Mouse (Mus musculus) heart, embryonic 15.5 days (tissue): ENCODE results near the gene Blzf1. TPM values are rescaled to one million over a fixed set of nuclear protein-coding genes. Genes with fewer than 3 reads are reported as not detected.

Experiments
- ATAC-seq: fragments of 200-750 bp; cut with Nextera tagmentation; replicated peaks from 2 replicates; pipeline ENCODE4 v1.8.0; 2017; ENCODE audit warnings: low read depth, moderate TSS enrichment; ENCODE audit not compliant: insufficient number of reproducible peaks, insufficient read depth, low FRiP score
- H3K27ac ChIP-seq: fragments of 300-500 bp; sonication (generic); 2 replicates; pipeline ENCODE4 v1.5.1; 2015; ENCODE audit warnings: mild to moderate bottlenecking, inconsistent platforms
- H3K27me3 ChIP-seq: fragments of 300-500 bp; sonication (generic); 2 replicates; pipeline ENCODE4 v1.6.1; 2015; ENCODE audit warnings: inconsistent platforms
- H3K36me3 ChIP-seq: fragments of 300-500 bp; sonication (generic); 2 replicates; pipeline ENCODE4 v1.6.1; 2015; ENCODE audit warnings: mild to moderate bottlenecking, inconsistent platforms
- H3K4me1 ChIP-seq: fragments of 300-500 bp; sonication (generic); replicated peaks from 2 replicates; pipeline ENCODE4 v1.6.1; 2015; ENCODE audit warnings: inconsistent platforms
- H3K4me2 ChIP-seq: fragments of 300-500 bp; sonication (generic); 2 replicates; pipeline ENCODE4 v1.6.1; 2015; ENCODE audit warnings: inconsistent platforms, mild to moderate bottlenecking, moderate library complexity
- H3K4me3 ChIP-seq: fragments of 300-500 bp; sonication (generic); 2 replicates; pipeline ENCODE4 v1.5.1; 2015; ENCODE audit warnings: mild to moderate bottlenecking, inconsistent platforms
- H3K9ac ChIP-seq: fragments of 300-500 bp; sonication (generic); 2 replicates; pipeline ENCODE4 v1.6.1; 2015; ENCODE audit warnings: mild to moderate bottlenecking, inconsistent platforms
- H3K9me3 ChIP-seq: fragments of 300-500 bp; sonication (generic); replicated peaks from 2 replicates; pipeline ENCODE4 v1.6.1; 2016; ENCODE audit warnings: inconsistent platforms
- WGBS: fragments of 180-500 bp; shearing (Covaris S2); methylation state at CpG from one replicate; pipeline ENCODE4 v1.1.7; 2015; ENCODE audit warnings: mixed read lengths; 5-methylcytosine and 5-hydroxymethylcytosine counted together
- polyA plus RNA-seq: library from polyadenylated mRNA; unstranded; fragments of >200 nt; fragmentation: Nextera tagmentation; extraction: Ambion mirVana; gene quantifications from 2 replicates; pipeline ENCODE4 v1.2.1, GENCODE M21; 2015

Blzf1 gene
- polyA plus RNA-seq, 1 experiment from 2014 or later = 27.2 TPM

- ATAC-seq = no peak
- H3K4me3 ChIP-seq = no peak overlapping the region
- no peaks in the 10 kb centered on the region for H3K36me3 ChIP-seq
- H3K27ac ChIP-seq = peak overlapping the region; percentile 28
- no peaks in the 10 kb centered on the region for H3K9me3 ChIP-seq
- WGBS = 62% methylated on average over 10 of the region's 10 CpGs
- H3K4me2 ChIP-seq = no peak overlapping the region
- no peaks in the 10 kb centered on the region for H3K27me3 ChIP-seq
- H3K4me1 ChIP-seq = peaks cover 32% of the 10 kb centered on the region
- no peak overlapping the region for H3K9ac ChIP-seq
Observed at GRCm38 (mm10) chr1:164321408-164321807, 14.1 kb upstream of the Blzf1 start.

DNA sequence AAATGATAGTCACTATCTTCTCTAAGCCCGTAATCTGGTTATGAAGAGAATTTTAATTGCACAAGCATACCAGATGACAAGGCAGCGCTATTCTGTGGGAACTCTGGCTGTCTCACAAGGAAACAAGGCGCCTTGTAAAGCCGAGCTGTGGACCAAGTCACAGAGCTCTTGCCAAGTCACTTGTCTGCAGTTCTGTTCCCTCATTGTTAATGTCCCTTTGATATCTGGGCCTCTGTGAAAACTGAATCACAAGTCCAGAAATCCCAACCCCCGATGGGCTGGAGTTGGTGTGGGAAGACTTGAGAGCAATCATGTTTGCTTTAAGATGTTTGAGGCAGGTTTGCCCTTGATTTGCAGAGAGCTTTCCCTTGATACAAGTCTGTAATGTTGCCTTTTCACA, 13.4 kb upstream of the Blzf1 start:
- no peak overlapping the region for H3K4me2 ChIP-seq
- no peak overlapping the region for H3K4me3 ChIP-seq
- no peaks in the 10 kb centered on the region for H3K27me3 ChIP-seq
- ATAC-seq = no peak
- H3K36me3 ChIP-seq = no peaks in the 10 kb centered on the region
- WGBS = 33% methylated on average over 5 of the region's 5 CpGs
- H3K9ac ChIP-seq = no peak overlapping the region
- peaks cover 32% of the 10 kb centered on the region for H3K4me1 ChIP-seq
- H3K9me3 ChIP-seq = no peaks in the 10 kb centered on the region
- H3K27ac ChIP-seq = peak overlapping the region; percentile 28

DNA sequence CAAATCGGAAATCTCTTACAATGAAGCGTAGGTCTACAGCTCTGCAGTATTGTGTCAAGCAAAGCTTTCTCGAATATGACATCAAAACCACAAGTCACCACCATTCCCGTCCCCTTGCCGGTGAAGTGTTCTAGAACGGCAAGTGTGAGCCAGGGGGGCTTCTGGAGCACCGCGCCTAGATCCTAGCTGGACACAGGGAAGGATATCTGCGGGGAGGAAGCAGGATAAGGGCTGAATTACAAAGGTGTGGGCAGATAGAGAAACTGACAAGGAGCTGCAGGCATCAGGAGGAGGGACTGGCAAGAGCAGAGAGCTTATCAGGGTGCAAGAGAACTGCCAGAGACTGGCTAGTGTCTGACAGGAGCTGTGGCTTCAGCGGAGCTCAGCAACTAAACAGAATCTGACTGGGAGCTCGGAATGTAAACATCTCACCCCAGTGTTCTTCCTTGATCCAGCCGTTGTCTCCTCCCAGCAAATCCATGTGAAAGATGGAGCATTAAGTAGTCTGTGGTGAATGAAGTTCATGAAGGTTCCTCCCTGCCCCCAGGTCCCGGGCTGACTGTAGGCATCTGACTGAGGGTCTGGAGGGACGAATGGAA, 12.4 kb upstream of the Blzf1 start:
- WGBS = 30% methylated on average over 14 of the region's 14 CpGs
- H3K4me2 ChIP-seq = peak overlapping the region; percentile 55
- H3K36me3 ChIP-seq = no peaks in the 10 kb centered on the region
- peak overlapping the region; percentile 61 for H3K27ac ChIP-seq
- H3K9ac ChIP-seq = no peak overlapping the region
- no peaks in the 10 kb centered on the region for H3K9me3 ChIP-seq
- H3K4me1 ChIP-seq = peaks cover 32% of the 10 kb centered on the region
- ATAC-seq = peak; percentile 35; the same call in 1 of the 2 replicates
- peak overlapping the region; percentile 15 for H3K4me3 ChIP-seq
- H3K27me3 ChIP-seq = no peaks in the 10 kb centered on the region

GRCm38 (mm10) chr1:164318474-164318873, 11.2 kb upstream of the Blzf1 start:
- Histone ChIP-seq H3K4me2 (no peak overlapping the region), H3K9ac (no peak overlapping the region), H3K9me3 (no peaks in the 10 kb centered on the region), H3K27ac (no peak overlapping the region), H3K4me1 (peaks cover 32% of the 10 kb centered on the region), H3K27me3 (no peaks in the 10 kb centered on the region), H3K36me3 (peaks cover 6% of the 10 kb centered on the region), H3K4me3 (no peak overlapping the region)
- WGBS = 96% methylated on average over 5 of the region's 5 CpGs
- ATAC-seq = no peak

DNA sequence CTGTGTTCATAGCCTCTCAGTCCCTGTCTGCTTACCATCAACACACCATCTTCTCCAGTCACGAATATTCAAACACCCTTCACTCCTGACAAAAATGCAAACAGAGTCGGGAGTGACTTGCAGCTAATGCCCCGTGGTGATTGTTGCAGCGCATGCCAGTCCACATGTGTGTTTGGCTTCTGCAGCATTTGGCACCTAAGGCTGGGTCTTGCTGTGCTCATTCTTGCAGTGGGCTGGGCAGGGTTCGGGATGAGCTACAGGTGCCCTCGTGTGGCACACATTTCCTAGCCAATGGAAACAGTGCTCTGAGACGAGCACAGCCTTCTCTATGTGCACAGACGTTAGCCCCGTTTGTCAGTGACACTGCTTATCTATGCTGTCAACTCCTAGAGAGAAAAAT, 10.0 kb upstream of the Blzf1 start:
- Histone ChIP-seq H3K4me2 (no peak overlapping the region), H3K9ac (no peak overlapping the region), H3K27ac (no peak overlapping the region), H3K27me3 (no peaks in the 10 kb centered on the region), H3K4me1 (peaks cover 32% of the 10 kb centered on the region), H3K4me3 (no peak overlapping the region), H3K36me3 (peaks cover 6% of the 10 kb centered on the region), H3K9me3 (no peaks in the 10 kb centered on the region)
- WGBS = 49% methylated on average over 9 of the region's 9 CpGs
- ATAC-seq = no peak

DNA sequence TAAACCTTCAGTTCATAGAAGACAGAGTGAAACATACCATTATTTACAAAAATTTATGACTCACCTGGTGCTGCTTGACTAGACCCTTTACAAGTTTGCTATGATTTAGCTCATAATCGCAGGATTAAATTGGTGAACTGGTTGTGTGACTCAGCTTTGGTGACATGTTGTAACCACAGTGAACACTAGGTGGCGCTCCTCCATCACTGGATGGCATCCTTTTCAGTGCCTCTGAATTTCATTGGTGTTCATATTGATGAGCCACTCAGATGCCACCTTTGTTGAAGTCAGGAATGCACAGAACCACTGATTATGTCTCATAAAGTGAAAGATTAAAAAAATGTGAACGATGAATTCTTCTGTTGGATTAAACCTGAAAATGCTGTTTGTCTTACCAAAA, 9.4 kb upstream of the Blzf1 start:
- ATAC-seq = no peak
- H3K27ac ChIP-seq = no peak overlapping the region
- no peak overlapping the region for H3K4me3 ChIP-seq
- H3K9ac ChIP-seq = no peak overlapping the region
- WGBS = 22% methylated on average over 3 of the region's 3 CpGs
- peaks cover 6% of the 10 kb centered on the region for H3K36me3 ChIP-seq
- no peaks in the 10 kb centered on the region for H3K9me3 ChIP-seq
- no peak overlapping the region for H3K4me2 ChIP-seq
- H3K4me1 ChIP-seq = peaks cover 30% of the 10 kb centered on the region
- no peaks in the 10 kb centered on the region for H3K27me3 ChIP-seq

GRCm38 (mm10) chr1:164315266-164315665, 8.0 kb upstream of the Blzf1 start:
- Histone ChIP-seq H3K9me3 (no peaks in the 10 kb centered on the region), H3K36me3 (peaks cover 6% of the 10 kb centered on the region), H3K4me3 (no peak overlapping the region), H3K4me1 (peaks cover 18% of the 10 kb centered on the region), H3K27ac (no peak overlapping the region), H3K27me3 (no peaks in the 10 kb centered on the region), H3K4me2 (no peak overlapping the region), H3K9ac (no peak overlapping the region)
- ATAC-seq = no peak
- 77% methylated on average over 8 of the region's 8 CpGs for WGBS

DNA sequence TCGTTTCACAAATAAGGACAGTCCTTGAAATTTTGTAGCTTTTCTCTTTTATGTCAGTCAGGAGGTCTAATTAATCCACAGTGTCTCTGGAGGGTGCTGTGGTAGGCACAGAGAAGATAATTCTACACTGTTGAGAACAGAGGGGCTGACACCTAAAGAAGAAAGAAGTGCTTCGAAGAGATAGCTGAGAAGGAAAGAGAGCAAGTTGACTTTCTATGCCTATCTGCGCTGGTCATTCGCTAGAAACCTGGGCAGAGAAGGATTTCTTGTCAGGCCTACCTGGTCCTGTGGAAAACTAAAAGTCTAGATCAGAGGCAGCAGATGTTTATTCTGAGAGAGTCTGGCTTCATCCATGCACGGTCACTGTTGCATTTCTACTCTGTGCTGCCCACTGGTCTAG, 6.8 kb upstream of the Blzf1 start:
- WGBS = 91% methylated on average over 5 of the region's 5 CpGs
- no peak overlapping the region for H3K4me3 ChIP-seq
- no peak overlapping the region for H3K4me2 ChIP-seq
- H3K9me3 ChIP-seq = no peaks in the 10 kb centered on the region
- peaks cover 6% of the 10 kb centered on the region for H3K36me3 ChIP-seq
- no peak for ATAC-seq
- peaks cover 11% of the 10 kb centered on the region for H3K4me1 ChIP-seq
- H3K27me3 ChIP-seq = no peaks in the 10 kb centered on the region
- no peak overlapping the region for H3K27ac ChIP-seq
- H3K9ac ChIP-seq = no peak overlapping the region

GRCm38 (mm10) chr1:164307922-164308321, 633 bp upstream of the Blzf1 start:
- Histone ChIP-seq H3K4me2 (peak overlapping the region; percentile 80), H3K4me3 (peak overlapping the region; percentile 88), H3K36me3 (peaks cover 3% of the 10 kb centered on the region; the same call in 1 of the 2 replicates), H3K27ac (no peak overlapping the region), H3K27me3 (no peaks in the 10 kb centered on the region), H3K4me1 (peaks cover 10% of the 10 kb centered on the region), H3K9ac (peak overlapping the region; percentile 53; the same call in 1 of the 2 replicates), H3K9me3 (no peaks in the 10 kb centered on the region)
- no peak for ATAC-seq
- 9% methylated on average over 10 of the region's 10 CpGs for WGBS

DNA sequence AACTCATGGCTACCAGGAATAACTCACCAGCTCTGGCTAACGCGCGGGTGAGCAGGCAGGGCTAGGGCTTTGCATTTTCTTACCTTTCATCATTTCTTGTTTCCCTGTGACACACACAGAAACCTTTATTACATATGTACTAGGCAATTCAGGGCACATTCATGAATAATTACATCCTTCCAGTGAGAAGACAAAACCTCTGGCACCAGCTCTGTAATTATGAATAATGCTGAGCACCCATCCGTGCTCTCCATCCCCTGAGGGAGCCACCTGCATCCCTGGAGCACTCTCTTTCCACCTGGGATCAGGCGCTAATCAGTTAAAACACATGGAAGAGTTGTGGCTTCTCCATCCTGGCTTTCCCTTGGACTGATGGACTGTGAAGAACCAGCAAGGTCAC, 3.5 kb downstream of the Blzf1 start, which contains the start of gene Nme7:
Nme7 (plus strand) TSS at position 301 of the 400 bp plus-strand sequence.
- WGBS = 90% methylated on average over 5 of the region's 5 CpGs
- peaks cover 38% of the 10 kb centered on the region for H3K36me3 ChIP-seq

DNA sequence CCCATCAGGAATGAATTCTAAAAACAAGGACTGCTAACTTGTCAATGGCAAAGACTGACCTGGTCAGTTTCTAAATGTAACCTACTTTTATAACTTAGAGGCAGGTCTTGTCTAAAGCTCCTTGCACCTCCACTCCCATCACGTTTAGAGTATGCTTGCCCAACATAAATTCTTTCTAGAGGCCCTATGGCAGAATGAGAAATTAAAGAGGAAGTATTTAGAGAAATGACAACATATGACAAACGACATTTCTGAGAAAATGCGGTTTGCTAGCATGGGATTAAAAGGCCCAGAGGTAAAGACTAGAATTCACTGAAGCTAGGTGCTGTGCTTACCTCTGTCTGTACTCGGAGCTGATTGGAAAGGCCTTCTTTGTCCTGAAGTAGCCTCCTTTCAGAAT, 5.3 kb downstream of the Blzf1 start:
- ATAC-seq = no peak
- no peaks in the 10 kb centered on the region for H3K9me3 ChIP-seq
- H3K4me1 ChIP-seq = peaks cover 4% of the 10 kb centered on the region
- H3K4me3 ChIP-seq = no peak overlapping the region
- WGBS = 82% methylated on average over 4 of the region's 4 CpGs
- H3K27ac ChIP-seq = no peak overlapping the region
- no peak overlapping the region for H3K9ac ChIP-seq
- peaks cover 54% of the 10 kb centered on the region for H3K36me3 ChIP-seq
- no peaks in the 10 kb centered on the region for H3K27me3 ChIP-seq
- H3K4me2 ChIP-seq = no peak overlapping the region

More for the DNA sequence above, 3.5 kb downstream of the Blzf1 start, which contains the start of gene Nme7:
- H3K4me2 ChIP-seq = no peak within 1 kb of the TSS
- no peak within 1 kb of the TSS for H3K9ac ChIP-seq
- no peak for ATAC-seq
- H3K27ac ChIP-seq = no peak within 1 kb of the TSS
- no peak within 1 kb of the TSS for H3K4me3 ChIP-seq
- H3K4me1 ChIP-seq = peaks cover 10% of the 10 kb centered on the region
- no peaks in the 10 kb centered on the region for H3K27me3 ChIP-seq
- no peaks in the 10 kb centered on the region for H3K9me3 ChIP-seq

DNA sequence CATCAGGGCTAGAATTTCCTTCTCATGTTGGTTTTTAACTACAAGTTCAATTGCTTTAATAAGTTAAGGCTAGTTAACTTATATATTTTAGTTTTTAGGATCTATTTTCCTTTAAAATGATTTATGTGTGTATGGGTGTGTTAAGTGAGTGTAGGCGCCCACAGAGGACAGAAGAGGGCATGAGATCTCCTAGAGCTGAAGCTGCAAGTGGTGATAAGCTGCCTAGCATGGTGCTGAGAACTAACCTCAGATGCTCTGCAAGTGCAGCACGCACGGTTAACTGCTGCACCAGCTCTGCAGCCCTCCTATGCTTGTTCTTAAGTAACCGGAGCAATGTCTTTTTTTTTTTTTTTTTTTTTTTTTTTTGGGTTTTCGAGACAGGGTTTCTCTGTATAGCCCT, 10.8 kb downstream of the Blzf1 start:
- Histone ChIP-seq H3K27ac (no peak overlapping the region), H3K9me3 (no peaks in the 10 kb centered on the region), H3K4me1 (no peaks in the 10 kb centered on the region), H3K4me2 (no peak overlapping the region), H3K4me3 (no peak overlapping the region), H3K36me3 (peaks cover 62% of the 10 kb centered on the region), H3K27me3 (no peaks in the 10 kb centered on the region), H3K9ac (no peak overlapping the region)
- 92% methylated on average over 4 of the region's 5 CpGs for WGBS
- ATAC-seq = no peak
